Mouse (Mus musculus) heart, embryonic 15.5 days (tissue): ENCODE measurements at regions not wholly inside any gene's neighbourhood (a gene's known extent, or its start where the extent isn't known, plus 50 kb on each side); places are given as distances from the start of the nearest gene placed in this dataset.

Experiments
- ATAC-seq: fragments of 200-750 bp; cut with Nextera tagmentation; replicated peaks from 2 replicates; pipeline ENCODE4 v1.8.0; 2017; ENCODE audit warnings: low read depth, moderate TSS enrichment; ENCODE audit not compliant: insufficient number of reproducible peaks, insufficient read depth, low FRiP score
- H3K27ac ChIP-seq: fragments of 300-500 bp; sonication (generic); 2 replicates; pipeline ENCODE4 v1.5.1; 2015; ENCODE audit warnings: mild to moderate bottlenecking, inconsistent platforms
- H3K27me3 ChIP-seq: fragments of 300-500 bp; sonication (generic); 2 replicates; pipeline ENCODE4 v1.6.1; 2015; ENCODE audit warnings: inconsistent platforms
- H3K36me3 ChIP-seq: fragments of 300-500 bp; sonication (generic); 2 replicates; pipeline ENCODE4 v1.6.1; 2015; ENCODE audit warnings: mild to moderate bottlenecking, inconsistent platforms
- H3K4me1 ChIP-seq: fragments of 300-500 bp; sonication (generic); replicated peaks from 2 replicates; pipeline ENCODE4 v1.6.1; 2015; ENCODE audit warnings: inconsistent platforms
- H3K4me2 ChIP-seq: fragments of 300-500 bp; sonication (generic); 2 replicates; pipeline ENCODE4 v1.6.1; 2015; ENCODE audit warnings: inconsistent platforms, mild to moderate bottlenecking, moderate library complexity
- H3K4me3 ChIP-seq: fragments of 300-500 bp; sonication (generic); 2 replicates; pipeline ENCODE4 v1.5.1; 2015; ENCODE audit warnings: mild to moderate bottlenecking, inconsistent platforms
- H3K9ac ChIP-seq: fragments of 300-500 bp; sonication (generic); 2 replicates; pipeline ENCODE4 v1.6.1; 2015; ENCODE audit warnings: mild to moderate bottlenecking, inconsistent platforms
- H3K9me3 ChIP-seq: fragments of 300-500 bp; sonication (generic); replicated peaks from 2 replicates; pipeline ENCODE4 v1.6.1; 2016; ENCODE audit warnings: inconsistent platforms
- WGBS: fragments of 180-500 bp; shearing (Covaris S2); methylation state at CpG from one replicate; pipeline ENCODE4 v1.1.7; 2015; ENCODE audit warnings: mixed read lengths; 5-methylcytosine and 5-hydroxymethylcytosine counted together

DNA sequence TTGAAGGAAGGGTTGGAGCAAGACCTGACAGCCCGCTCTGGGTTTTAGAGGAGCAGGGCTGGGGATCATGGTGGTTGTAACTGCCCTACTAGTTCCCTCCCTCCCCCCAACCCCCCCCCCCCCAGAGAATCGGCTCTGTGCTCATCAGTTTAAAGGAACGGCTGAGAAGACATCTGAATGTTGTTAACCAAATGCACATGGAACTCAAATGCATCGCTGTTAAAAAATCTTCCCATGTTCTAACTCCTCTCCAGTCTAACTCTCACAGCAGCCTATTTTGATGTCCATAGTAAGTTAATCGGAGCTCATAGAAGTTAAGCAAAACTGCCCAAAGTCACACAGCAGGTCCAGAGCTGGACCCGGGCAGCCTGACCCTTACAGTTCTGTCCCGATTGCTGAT lies 143.1 kb downstream of the Vegfa start:
- Histone ChIP-seq H3K4me3 (no peak overlapping the region), H3K9me3 (no peaks in the 10 kb centered on the region), H3K4me2 (no peak overlapping the region), H3K27ac (no peak overlapping the region), H3K4me1 (peaks cover 29% of the 10 kb centered on the region), H3K36me3 (no peaks in the 10 kb centered on the region), H3K9ac (no peak overlapping the region), H3K27me3 (peaks cover 17% of the 10 kb centered on the region; the same call in 1 of the 2 replicates)
- no peak for ATAC-seq
- WGBS, result 50% methylated on average over 7 of the region's 7 CpGs

DNA sequence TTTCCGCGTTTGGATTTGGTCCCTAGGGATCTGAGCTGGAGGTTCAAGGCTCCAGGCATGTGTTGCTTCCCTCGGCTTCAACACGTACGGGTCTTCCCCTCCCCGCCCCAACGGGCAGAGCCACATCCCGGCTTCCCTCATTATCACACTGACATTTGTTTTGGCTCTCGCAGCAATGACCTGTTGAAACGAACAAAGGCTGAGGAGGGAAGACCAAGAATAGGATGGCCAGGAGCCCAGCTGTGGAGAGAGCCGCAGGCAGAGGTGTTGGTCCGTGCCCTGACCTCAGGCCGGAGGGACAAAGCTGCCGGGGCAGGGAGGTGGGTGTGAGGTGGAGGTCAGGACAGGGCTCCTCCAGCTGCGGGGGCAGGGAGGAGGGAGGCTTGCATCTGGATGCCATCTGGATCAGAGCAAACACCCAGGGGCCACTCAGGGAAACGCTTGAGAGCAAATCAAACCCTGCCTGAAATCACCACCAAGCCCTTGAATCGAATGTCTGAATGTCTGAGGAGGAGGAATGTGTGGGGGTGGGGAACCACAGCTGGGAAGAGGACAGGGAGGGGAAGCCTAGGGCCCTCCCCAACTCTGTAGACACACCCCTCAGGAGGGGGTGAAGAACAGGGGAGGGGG lies 145.6 kb downstream of the Vegfa start:
- 3% methylated on average over 17 of the region's 17 CpGs for whole genome bisulfite sequencing
- peaks cover 17% of the 10 kb centered on the region; the same call in 1 of the 2 replicates for H3K27me3 ChIP-seq
- no peak overlapping the region for H3K4me3 ChIP-seq

DNA sequence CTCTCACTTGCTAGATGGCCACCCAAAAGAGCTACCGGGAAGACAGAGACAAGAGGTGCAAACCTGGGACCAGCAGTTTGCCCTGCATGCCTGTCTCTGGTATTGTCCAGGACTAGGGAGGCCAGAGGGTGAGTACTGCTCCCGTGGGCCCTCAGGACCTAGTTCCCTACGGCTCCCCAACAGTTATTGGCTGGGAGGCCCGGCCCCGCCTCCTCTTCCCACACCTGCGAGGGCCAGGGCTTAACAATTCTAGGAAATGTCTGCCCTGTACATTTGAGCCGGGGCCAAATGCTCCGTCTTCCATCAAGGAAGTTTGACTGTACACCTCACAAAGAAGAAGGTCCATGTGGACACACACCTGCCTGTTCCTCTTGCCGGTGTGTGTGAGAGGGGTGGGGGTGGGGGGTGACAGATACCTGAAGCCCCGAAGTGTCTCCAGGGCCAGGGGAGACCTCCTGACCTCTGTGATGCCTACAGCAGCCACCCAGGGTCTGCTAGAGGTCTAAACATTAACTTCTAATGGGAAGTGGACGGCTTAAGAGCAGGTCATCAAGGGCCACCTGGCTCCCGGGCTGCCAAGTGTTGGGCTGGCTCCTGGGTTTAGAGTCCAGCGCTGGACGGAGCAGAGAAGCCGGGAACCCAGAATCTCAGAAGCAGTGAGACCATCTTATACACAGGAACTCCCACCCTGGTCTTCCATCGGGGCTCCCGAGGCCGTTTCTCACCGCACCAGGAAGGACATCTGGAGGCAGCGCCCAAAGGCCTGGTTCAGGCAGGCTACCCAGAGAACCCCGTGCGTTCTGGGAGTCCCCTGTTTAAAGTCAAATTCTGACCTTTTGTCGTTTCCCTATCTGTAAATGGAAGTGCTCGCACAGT lies 146.5 kb downstream of the Vegfa start:
- Histone ChIP-seq H3K4me2 (peak overlapping the region; percentile 41), H3K27ac (peak overlapping the region; percentile 65), H3K27me3 (peaks cover 17% of the 10 kb centered on the region; the same call in 1 of the 2 replicates), H3K4me3 (no peak overlapping the region), H3K9me3 (no peaks in the 10 kb centered on the region), H3K36me3 (no peaks in the 10 kb centered on the region), H3K4me1 (peaks cover 29% of the 10 kb centered on the region), H3K9ac (0 out of 2 replicates have a peak overlapping the region, but pooled peaks have one; percentile 1)
- no peak for ATAC-seq
- 54% methylated on average over 24 of the region's 24 CpGs for WGBS

More for the DNA sequence above, 145.6 kb downstream of the Vegfa start:
- Histone ChIP-seq H3K9me3 (no peaks in the 10 kb centered on the region), H3K36me3 (no peaks in the 10 kb centered on the region), H3K9ac (0 out of 2 replicates have a peak overlapping the region, but pooled peaks have one; percentile 40), H3K27ac (peak overlapping the region; percentile 65), H3K4me2 (peak overlapping the region; percentile 41), H3K4me1 (peaks cover 29% of the 10 kb centered on the region)
- peak; percentile 74 for ATAC-seq

DNA sequence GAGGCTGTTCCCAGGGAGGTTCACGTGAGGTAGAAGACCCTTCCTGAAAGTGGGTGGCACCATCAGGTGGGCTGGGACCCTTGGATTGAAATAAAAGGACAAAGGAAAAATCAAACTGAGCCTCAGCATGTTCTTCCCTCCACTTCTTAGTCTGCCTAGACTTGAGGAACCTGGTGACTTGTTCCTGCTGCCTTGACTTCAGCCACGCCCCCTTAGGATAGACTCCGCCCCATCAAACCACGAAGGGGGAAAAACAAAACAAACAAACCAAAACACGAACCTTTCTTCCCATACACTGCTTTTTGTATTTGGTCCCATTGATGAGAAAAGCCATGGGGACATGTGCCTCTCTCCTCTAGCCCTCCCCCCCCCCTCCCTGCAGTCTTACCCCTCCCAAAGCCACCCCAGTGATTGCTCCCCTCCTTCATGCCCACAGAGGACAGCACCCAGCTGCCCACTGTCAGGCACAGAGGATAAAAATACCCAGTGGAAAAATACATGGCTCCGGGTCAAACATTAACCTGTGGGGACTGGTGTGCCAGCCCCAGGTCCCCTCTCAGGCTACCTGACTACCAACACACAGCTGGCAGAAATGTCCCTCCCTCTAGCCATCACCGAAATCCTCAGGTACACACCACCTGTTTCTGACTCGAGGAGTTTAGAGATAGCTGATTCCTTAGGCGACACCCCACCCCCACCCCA lies 148.0 kb downstream of the Vegfa start:
- H3K27ac ChIP-seq, result no peak overlapping the region
- WGBS, result 67% methylated on average over 9 of the region's 9 CpGs
- ATAC-seq, result no peak
- H3K4me1 ChIP-seq, result peaks cover 30% of the 10 kb centered on the region
- H3K27me3 ChIP-seq, result peaks cover 14% of the 10 kb centered on the region; the same call in 1 of the 2 replicates
- no peaks in the 10 kb centered on the region for H3K9me3 ChIP-seq
- no peak overlapping the region for H3K4me3 ChIP-seq
- no peak overlapping the region for H3K4me2 ChIP-seq
- no peak overlapping the region for H3K9ac ChIP-seq
- H3K36me3 ChIP-seq, result no peaks in the 10 kb centered on the region

DNA sequence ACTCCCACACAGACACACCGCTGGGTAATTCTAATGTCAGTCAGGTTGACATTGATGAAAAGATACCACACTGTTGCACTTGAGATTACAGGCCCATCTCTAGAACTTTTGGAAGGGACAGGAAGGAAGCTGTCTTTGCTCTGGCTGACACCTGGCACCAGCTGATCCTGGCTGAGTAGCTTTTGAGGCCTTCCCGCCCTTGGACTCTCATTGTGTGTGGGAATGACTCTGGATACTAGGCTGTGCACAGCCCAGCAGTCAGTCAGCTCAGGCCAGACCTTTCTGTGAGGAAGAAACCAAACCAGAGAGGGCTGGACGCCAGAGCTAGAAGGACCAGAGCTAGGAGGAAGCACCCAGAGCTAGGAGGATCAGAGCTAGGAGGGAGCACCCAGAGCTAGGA lies 149.0 kb upstream of the 1600014C23Rik start:
- H3K9me3 ChIP-seq, result no peaks in the 10 kb centered on the region
- no peak for ATAC-seq
- H3K4me2 ChIP-seq, result no peak overlapping the region
- H3K9ac ChIP-seq, result no peak overlapping the region
- no peaks in the 10 kb centered on the region for H3K36me3 ChIP-seq
- H3K27me3 ChIP-seq, result peaks cover 11% of the 10 kb centered on the region; the same call in 1 of the 2 replicates
- 61% methylated on average over 3 of the region's 3 CpGs for WGBS
- no peak overlapping the region for H3K27ac ChIP-seq
- H3K4me1 ChIP-seq, result peaks cover 30% of the 10 kb centered on the region
- H3K4me3 ChIP-seq, result no peak overlapping the region

DNA sequence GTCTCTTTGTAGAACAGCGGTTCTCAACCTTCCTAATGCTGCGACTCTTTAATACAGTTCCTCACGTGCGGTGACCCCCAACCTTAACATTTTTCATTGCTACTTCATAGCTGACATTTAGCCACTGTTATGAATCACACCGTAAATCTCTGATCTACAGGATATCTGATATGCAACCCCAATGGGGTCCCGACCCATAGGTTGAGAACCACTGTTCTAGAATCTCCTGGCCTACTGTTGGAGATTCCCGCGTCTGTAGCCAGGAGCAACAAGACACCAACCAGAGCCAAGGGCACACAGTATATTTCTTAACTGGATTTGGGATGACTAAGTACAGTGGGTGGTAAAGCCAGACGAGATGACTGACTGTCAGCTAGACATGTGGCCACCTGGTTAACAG lies 147.6 kb upstream of the 1600014C23Rik start:
- WGBS, result 90% methylated on average over 9 of the region's 9 CpGs
- no peak overlapping the region for H3K9ac ChIP-seq
- no peak overlapping the region for H3K4me2 ChIP-seq
- H3K9me3 ChIP-seq, result no peaks in the 10 kb centered on the region
- no peaks in the 10 kb centered on the region for H3K36me3 ChIP-seq
- H3K27ac ChIP-seq, result no peak overlapping the region
- peaks cover 16% of the 10 kb centered on the region; the same call in 1 of the 2 replicates for H3K27me3 ChIP-seq
- no peak overlapping the region for H3K4me3 ChIP-seq
- ATAC-seq, result no peak
- H3K4me1 ChIP-seq, result peaks cover 19% of the 10 kb centered on the region

DNA sequence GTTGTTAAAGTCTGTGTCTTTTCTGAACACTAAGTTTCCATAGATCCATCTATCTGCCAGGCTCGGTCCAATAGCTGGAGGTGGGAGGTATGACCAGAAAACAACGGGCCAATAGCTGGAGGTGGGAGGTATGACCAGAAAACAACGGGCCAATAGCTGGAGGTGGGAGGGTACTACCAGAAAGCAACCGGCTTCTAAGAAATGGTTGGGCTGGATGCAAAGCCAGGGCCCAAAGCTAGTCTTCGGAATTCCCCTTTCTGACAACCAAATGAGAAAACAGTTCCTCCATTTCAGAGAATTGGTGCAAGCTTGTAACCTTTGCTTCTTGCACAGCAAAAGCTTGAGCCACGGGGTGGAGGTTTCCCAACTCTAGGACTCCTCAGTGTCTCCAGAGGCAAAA lies 147.1 kb upstream of the 1600014C23Rik start:
- 82% methylated on average over 6 of the region's 6 CpGs for WGBS
- Histone ChIP-seq H3K27me3 (peaks cover 20% of the 10 kb centered on the region; the same call in 1 of the 2 replicates), H3K4me2 (no peak overlapping the region), H3K9me3 (no peaks in the 10 kb centered on the region), H3K27ac (no peak overlapping the region), H3K9ac (no peak overlapping the region), H3K36me3 (no peaks in the 10 kb centered on the region), H3K4me3 (no peak overlapping the region), H3K4me1 (peaks cover 13% of the 10 kb centered on the region)
- ATAC-seq, result no peak

DNA sequence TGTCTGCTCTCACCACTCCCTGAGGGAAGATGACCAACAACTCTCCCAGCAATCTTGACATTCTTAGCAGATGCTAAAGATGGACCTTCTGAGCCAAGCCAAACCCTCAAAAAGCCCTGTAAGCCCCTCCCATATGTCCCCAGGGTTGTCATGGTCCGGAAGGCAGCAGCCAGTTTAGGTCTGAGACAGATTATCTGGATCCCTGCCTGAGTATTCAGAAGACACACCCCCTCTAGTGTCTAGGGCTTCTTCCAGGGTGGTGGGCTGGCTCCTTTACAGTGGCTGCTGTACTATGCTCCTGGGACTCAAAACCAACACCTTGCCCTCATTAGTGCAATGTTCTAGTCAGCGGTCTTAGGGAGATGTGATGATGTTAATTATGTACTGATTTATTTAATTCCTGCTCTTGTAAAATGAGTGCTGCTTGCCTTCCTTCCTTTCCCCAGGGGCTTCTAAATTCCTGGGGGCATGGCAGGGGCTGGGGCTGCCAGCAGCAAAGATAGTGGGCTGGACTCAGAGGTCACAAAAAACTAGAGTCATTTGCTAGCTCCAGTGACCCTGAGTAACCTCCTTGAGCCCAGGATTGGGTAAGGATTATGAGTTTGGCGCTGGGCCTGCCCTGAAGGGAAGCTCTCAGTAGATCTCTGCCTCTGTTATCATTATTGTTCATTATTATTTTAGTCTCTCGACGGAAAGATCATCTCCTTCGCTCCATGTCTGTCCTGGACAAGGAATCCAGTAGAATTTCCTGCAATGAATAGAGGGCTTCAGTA lies 146.0 kb upstream of the 1600014C23Rik start:
- WGBS, result 59% methylated on average over 6 of the region's 6 CpGs
- ATAC-seq, result no peak
- H3K4me2 ChIP-seq, result no peak overlapping the region
- no peaks in the 10 kb centered on the region for H3K9me3 ChIP-seq
- H3K9ac ChIP-seq, result no peak overlapping the region
- peaks cover 21% of the 10 kb centered on the region for H3K27me3 ChIP-seq
- 0 out of 2 replicates have a peak, but pooled peaks cover 4% of the 10 kb centered on the region for H3K4me1 ChIP-seq
- H3K4me3 ChIP-seq, result no peak overlapping the region
- H3K27ac ChIP-seq, result no peak overlapping the region
- no peaks in the 10 kb centered on the region for H3K36me3 ChIP-seq

DNA sequence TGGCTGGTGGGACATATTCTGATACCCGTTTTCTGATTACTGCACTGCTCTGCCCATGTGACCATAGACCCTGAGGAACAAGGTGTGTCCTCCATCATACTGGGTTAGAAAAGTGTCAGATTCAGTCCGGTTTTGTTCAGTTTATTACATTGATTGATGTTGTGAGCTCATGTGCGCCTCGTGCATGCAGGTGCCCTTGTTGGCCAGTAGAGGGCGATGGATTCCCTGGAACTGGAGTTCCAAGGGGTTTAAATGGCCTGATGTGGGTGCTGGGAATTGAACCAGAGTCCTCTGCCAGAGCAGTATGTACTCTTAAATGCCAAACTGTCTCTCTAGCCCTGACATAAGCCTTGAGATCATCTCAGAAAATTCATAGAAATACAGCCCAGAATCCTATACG lies 144.8 kb upstream of the 1600014C23Rik start:
- Histone ChIP-seq H3K9me3 (no peaks in the 10 kb centered on the region), H3K27ac (no peak overlapping the region), H3K36me3 (no peaks in the 10 kb centered on the region), H3K27me3 (peaks cover 26% of the 10 kb centered on the region), H3K9ac (no peak overlapping the region), H3K4me1 (peaks cover 13% of the 10 kb centered on the region), H3K4me3 (no peak overlapping the region), H3K4me2 (no peak overlapping the region)
- WGBS, result 85% methylated on average over 6 of the region's 6 CpGs
- ATAC-seq, result no peak

DNA sequence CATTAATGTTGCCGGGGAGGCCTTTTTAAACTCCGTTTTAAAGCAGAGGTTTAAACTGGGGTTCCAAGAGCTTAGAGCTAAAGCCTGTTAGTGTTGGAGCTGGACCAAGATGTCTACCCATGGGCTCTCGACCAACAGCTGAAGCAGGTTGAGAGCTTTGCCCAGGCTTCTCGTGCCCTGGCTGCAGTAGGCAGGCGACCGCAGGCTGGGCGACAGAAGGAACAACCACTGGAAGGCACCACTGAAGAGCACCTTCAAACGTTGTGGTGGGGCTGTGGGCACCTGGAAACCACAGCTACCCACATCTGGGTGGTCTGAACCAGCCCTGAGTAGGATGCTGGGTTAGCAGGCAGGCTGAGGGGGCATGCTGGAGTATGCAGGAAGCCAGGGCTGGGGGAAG lies 141.7 kb upstream of the 1600014C23Rik start:
- H3K36me3 ChIP-seq, result no peaks in the 10 kb centered on the region
- H3K27me3 ChIP-seq, result peaks cover 52% of the 10 kb centered on the region
- no peak overlapping the region for H3K27ac ChIP-seq
- H3K4me2 ChIP-seq, result no peak overlapping the region
- H3K9ac ChIP-seq, result no peak overlapping the region
- 77% methylated on average over 8 of the region's 8 CpGs for WGBS
- no peak overlapping the region for H3K4me3 ChIP-seq
- peaks cover 32% of the 10 kb centered on the region for H3K4me1 ChIP-seq
- no peaks in the 10 kb centered on the region for H3K9me3 ChIP-seq
- ATAC-seq, result no peak
